Mouse (Mus musculus) left cerebral cortex, adult 2 months (tissue): Measurements from ENCODE around the gene C2cd5. TPM values are rescaled to one million over a fixed set of nuclear protein-coding genes. Genes with fewer than 3 reads are reported as not detected.
"Not testable (repeated sequence)": the region's sequence is repeated elsewhere in the genome, so short reads cannot be mapped to it uniquely, and the experiment has no call there.

Experiments used
- DNase-seq, 2 experiments: peaks; one replicate each; pipeline ENCODE4 v3.0.0; 2021 to 2022; ENCODE audit warnings: low spot score in 2 of 2, mixed read lengths in 1 of 2; ENCODE audit errors: extremely low spot score in 1 of 2
- H3K27ac ChIP-seq: fragments of 200-600 bp; 2 replicates; pipeline ENCODE4 v1.8.1; 2022
- H3K4me3 ChIP-seq: fragments of 200-600 bp; 2 replicates; pipeline ENCODE4 v1.8.1; 2022
- CTCF ChIP-seq: fragments of 200-600 bp; IDR thresholded peaks from 2 replicates; pipeline ENCODE4 v1.8.1; 2022; ENCODE audit warnings: antibody characterized with exemption, mild to moderate bottlenecking, moderate library complexity
- intact Hi-C: fragments of 180-260 bp; cut with DNase I; formaldehyde crosslinking; loops from one replicate; pipeline ENCODE4 v1.15.1; 2025
- long read RNA-seq, 2 experiments: library from polyadenylated mRNA; stranded (forward); transcript quantifications; one replicate each; pipeline ENCODE4 v2.0.0; 2021; ENCODE audit warnings: borderline mapping rate in 2 of 2
- total RNA-seq, 2 experiments: library from RNA; stranded (reverse); gene quantifications; 2 replicates each; pipeline ENCODE4 v1.2.3; 2021

Gene C2cd5
- 100 to 1,000 TPM; 103 to 104 TPM for total RNA-seq
- long read RNA-seq, experiment 1, full-length matches to known transcripts = 2 of 54 reads
- long read RNA-seq, experiment 1, partial matches to known transcripts = 14 of 54 reads
- long read RNA-seq, experiment 1, other reads (novel, unspliced or antisense) = 38 of 54 reads
- long read RNA-seq, experiment 2, full-length matches to known transcripts = 8 of 44 reads
- long read RNA-seq, experiment 2, partial matches to known transcripts = 10 of 44 reads
- long read RNA-seq, experiment 2, other reads (novel, unspliced or antisense) = 26 of 44 reads

GRCm38 (mm10) chr6:143099681-143100382, at the start of gene C2cd5:
Gene C2cd5, minus strand, starts transcription at chr6:143100141.
- peak; percentile 97 for DNase-seq
- intact Hi-C loops = loop anchor here (2.0 kb wide), 2 partner anchors 67 to 75 kb away; partner anchors contain the start of gene Etnk1
- H3K4me3 ChIP-seq = peak within 1 kb of the TSS; percentile 92
- H3K27ac ChIP-seq = peak within 1 kb of the TSS; percentile 97
- no peak for TF ChIP-seq CTCF

GRCm38 (mm10) chr6:143148868-143149267, 48.9 kb upstream of the C2cd5 start:
- TF ChIP-seq CTCF = no peak
- Histone ChIP-seq H3K4me3 (no peak overlapping the region), H3K27ac (no peak overlapping the region)
- intact Hi-C loops = no loop called here
- no peak for DNase-seq

- intact Hi-C loops = no loop called here
- TF ChIP-seq CTCF = no peak
These were observed 46.8 kb upstream of the C2cd5 start for GRCm38 (mm10) chr6:143146756-143147155.

GRCm38 (mm10) chr6:143145051-143145450, 45.1 kb upstream of the C2cd5 start:
- Histone ChIP-seq H3K4me3 (no peak overlapping the region), H3K27ac (no peak overlapping the region)
- no peak for TF ChIP-seq CTCF
- intact Hi-C loops = no loop called here
- DNase-seq = no peak

More at GRCm38 (mm10) chr6:143146756-143147155, 46.8 kb upstream of the C2cd5 start:
- no peak for DNase-seq
- no peak overlapping the region for H3K4me3 ChIP-seq
- H3K27ac ChIP-seq = no peak overlapping the region

GRCm38 (mm10) chr6:143144556-143144955, 44.6 kb upstream of the C2cd5 start:
- no peak for DNase-seq
- Histone ChIP-seq H3K4me3 (no peak overlapping the region), H3K27ac (no peak overlapping the region)
- intact Hi-C loops = no loop called here
- no peak for TF ChIP-seq CTCF

GRCm38 (mm10) chr6:143143775-143144273, 43.9 kb upstream of the C2cd5 start:
- DNase-seq = peak; percentile 22 to 25
- H3K27ac ChIP-seq = no peak overlapping the region
- intact Hi-C loops = no loop called here
- no peak; the same call in 1 of the 2 replicates for TF ChIP-seq CTCF
- peak overlapping the region; percentile 49 for H3K4me3 ChIP-seq

- no peak overlapping the region for H3K27ac ChIP-seq
- intact Hi-C loops = no loop called here
- DNase-seq = no peak
- H3K4me3 ChIP-seq = peak overlapping the region; percentile 49
- TF ChIP-seq CTCF = no peak
These were observed 43.4 kb upstream of the C2cd5 start for GRCm38 (mm10) chr6:143143321-143143720.

- no peak overlapping the region for H3K27ac ChIP-seq
- no peak for TF ChIP-seq CTCF
- intact Hi-C loops = no loop called here
These were observed 42.9 kb upstream of the C2cd5 start for GRCm38 (mm10) chr6:143142861-143143260.

GRCm38 (mm10) chr6:143141624-143142592, 42.0 kb upstream of the C2cd5 start:
- intact Hi-C loops, H3K4me3 ChIP-seq, DNase-seq, H3K27ac ChIP-seq: not testable (repeated sequence)

More at GRCm38 (mm10) chr6:143142861-143143260, 42.9 kb upstream of the C2cd5 start:
- DNase-seq = no peak
- no peak overlapping the region for H3K4me3 ChIP-seq

GRCm38 (mm10) chr6:143140884-143141283, 40.9 kb upstream of the C2cd5 start:
- intact Hi-C loops = no loop called here
- Histone ChIP-seq H3K4me3 (no peak overlapping the region), H3K27ac (no peak overlapping the region)
- TF ChIP-seq CTCF = no peak
- no peak for DNase-seq

- no peak for TF ChIP-seq CTCF
- DNase-seq = no peak
- Histone ChIP-seq H3K4me3 (no peak overlapping the region), H3K27ac (no peak overlapping the region)
- intact Hi-C loops = no loop called here
These were observed 39.5 kb upstream of the C2cd5 start for GRCm38 (mm10) chr6:143139417-143139816.
